Mouse (Mus musculus) heart, adult 2 months (tissue): ENCODE measurements around the gene Sema4g.

ENCODE experiments used
- CTCF ChIP-seq: fragments of 200-600 bp; IDR thresholded peaks from 2 replicates; pipeline ENCODE4 v1.8.1; 2022; ENCODE audit warnings: antibody characterized with exemption, mild to moderate bottlenecking, moderate library complexity
- EP300 ChIP-seq: fragments of 200-500 bp; IDR thresholded peaks from 2 replicates; pipeline ENCODE4 v1.6.1; 2011; ENCODE audit warnings: low read depth, low read length, control low read depth; ENCODE audit not compliant: insufficient read depth
- POLR2A ChIP-seq: fragments of 200-500 bp; IDR thresholded peaks from 2 replicates; pipeline ENCODE4 v1.6.1; 2011; ENCODE audit warnings: mild to moderate bottlenecking, low read depth, low read length, control low read depth; ENCODE audit not compliant: insufficient read depth

DNA sequence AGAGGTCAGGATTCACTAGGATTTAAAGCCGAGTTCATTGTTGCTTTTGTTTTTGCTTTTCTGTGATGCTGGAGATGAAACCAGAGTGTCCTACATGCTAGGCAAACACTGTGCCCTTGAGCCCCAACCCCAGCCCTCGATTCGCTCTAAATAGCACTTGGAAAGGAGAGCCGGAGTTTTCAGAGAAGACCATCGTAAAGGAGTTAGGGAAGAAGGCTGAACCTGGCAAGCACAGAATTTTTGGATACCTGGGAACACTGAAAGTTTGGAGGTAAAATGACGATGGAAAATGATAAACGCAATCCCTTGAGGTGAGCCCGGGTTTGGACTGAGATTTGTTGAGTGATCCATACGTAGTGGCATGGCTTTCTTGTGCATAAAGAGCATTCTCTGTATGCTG, 580 bp upstream of the Sema4g start:
- TF ChIP-seq CTCF (no peak), EP300 (no peak), POLR2A (no peak)
